Mouse (Mus musculus): ENCODE results near the gene Zc3h12d.

Zc3h12d gene

GRCm38 (mm10) chr10:7832171-7832676, at the start of gene Zc3h12d:
Gene Zc3h12d, plus strand, starts transcription at chr10:7832470.
- no peak for DNase-seq (ENCODE audit: extremely low spot score, low read depth, low spot score)

GRCm38 (mm10) chr10:7787319-7787718, 45.0 kb upstream of the Zc3h12d start:
- no peak for DNase-seq (ENCODE audit: extremely low spot score, low read depth, low spot score)

DNA sequence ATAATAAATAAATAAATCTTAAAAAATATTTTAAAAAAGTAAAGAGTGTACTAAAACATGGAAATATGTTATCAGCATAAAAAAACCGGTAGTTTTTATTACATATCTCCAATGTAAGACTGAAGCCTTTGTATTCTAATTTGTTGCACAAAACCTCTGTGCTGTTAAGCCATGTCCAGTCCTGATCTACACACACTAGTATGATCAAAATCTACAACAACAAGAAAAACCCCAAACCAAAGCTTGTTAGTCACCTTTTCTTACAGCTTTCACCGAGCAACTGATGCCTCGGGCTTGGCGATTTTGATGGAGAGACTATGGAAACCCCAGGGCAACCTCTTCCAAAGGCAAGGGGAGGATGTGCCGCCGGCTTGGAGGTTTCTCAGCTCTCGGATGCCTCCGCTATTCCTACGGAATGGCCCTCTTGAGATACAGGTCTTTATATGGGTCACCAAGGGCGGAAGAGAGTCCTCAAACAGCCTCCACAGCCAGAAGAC, 40.0 kb upstream of the Zc3h12d start:
- no peak for DNase-seq (ENCODE audit: extremely low spot score, low read depth, low spot score)

GRCm38 (mm10) chr10:7792751-7793385, 39.4 kb upstream of the Zc3h12d start, which contains the start of the genes Ginm1 and Ppil4:
Gene Ginm1, minus strand, starts transcription at chr10:7792824.
Gene Ppil4, plus strand, starts transcription at chr10:7792891.
- peak; percentile 75 for DNase-seq (ENCODE audit: extremely low spot score, low read depth, low spot score)

DNA sequence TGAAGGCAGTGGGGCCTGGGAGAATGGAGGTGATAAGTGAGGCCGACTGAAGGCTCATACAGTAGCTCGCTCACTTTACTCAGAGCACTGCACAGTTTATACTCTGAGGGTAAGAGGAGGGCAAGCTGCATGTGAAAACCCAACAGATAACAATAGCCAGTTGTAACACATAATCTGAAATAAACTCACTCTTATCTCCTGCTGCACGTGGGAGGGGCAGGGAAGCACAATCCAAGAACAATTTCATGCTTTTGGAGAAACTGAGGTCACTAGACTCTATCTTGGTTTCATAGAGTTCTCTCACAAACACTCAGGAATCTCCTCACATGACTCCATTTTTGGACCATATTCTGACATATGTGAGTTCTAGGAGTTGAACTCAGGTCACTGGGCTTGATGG, 31.0 kb upstream of the Zc3h12d start:
- no peak for DNase-seq (ENCODE audit: extremely low spot score, low read depth, low spot score)

GRCm38 (mm10) chr10:7802519-7803140, 29.6 kb upstream of the Zc3h12d start:
- DNase-seq (ENCODE audit: extremely low spot score, low read depth, low spot score), result no peak

- peak; percentile 83 for DNase-seq (ENCODE audit: extremely low spot score, low read depth, low spot score)
Observed at GRCm38 (mm10) chr10:7809937-7810336, 22.3 kb upstream of the Zc3h12d start.

- no peak for DNase-seq (ENCODE audit: extremely low spot score, low read depth, low spot score)
Observed at GRCm38 (mm10) chr10:7816476-7816875, 15.8 kb upstream of the Zc3h12d start.

GRCm38 (mm10) chr10:7818676-7819075, 13.6 kb upstream of the Zc3h12d start:
- no peak for DNase-seq (ENCODE audit: extremely low spot score, low read depth, low spot score)

- DNase-seq (ENCODE audit: extremely low spot score, low read depth, low spot score), result no peak
Observed at GRCm38 (mm10) chr10:7819156-7819555, 13.1 kb upstream of the Zc3h12d start.

DNA sequence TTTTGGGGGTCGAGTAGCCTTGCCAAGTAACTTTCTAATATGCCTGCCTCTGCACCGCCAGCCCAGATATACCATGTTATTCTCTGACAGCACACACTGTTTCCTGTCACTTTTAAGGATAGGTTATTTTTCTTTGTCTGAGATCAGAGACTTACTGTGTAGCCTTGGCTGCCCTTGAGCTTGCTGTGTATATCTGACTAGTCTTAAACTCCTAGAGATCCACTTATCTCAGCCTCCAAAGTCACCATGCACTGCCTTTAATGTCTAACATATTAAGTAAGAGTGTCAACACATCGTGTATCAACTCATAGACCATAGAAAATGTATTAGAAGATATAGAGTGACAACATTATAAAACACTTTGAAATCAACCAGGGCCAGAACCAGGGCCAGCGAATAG, 12.7 kb upstream of the Zc3h12d start:
- DNase-seq (ENCODE audit: extremely low spot score, low read depth, low spot score), result no peak

DNA sequence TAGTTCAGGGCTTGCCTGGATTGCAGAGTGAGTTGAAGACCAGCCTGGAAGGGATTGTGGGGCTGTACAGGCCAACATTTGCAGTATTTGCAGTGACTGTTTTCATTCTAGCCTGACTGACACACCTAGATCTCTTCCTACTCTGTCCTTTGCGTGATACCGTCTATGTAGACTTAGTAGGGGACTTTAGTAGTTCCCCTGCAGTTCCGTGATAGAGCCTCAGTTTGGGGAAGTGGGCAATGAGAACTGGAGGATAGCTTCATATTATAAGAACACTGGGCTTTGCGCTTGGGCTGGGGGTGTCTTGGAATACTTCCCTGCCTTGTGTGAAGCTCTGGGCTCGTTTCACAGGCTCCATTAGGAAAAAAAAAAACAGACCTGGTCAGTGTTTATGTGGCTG, 12.1 kb upstream of the Zc3h12d start:
- DNase-seq (ENCODE audit: extremely low spot score, low read depth, low spot score), result no peak

- DNase-seq (ENCODE audit: extremely low spot score, low read depth, low spot score), result no peak
Observed at GRCm38 (mm10) chr10:7821981-7822380, 10.3 kb upstream of the Zc3h12d start.

DNA sequence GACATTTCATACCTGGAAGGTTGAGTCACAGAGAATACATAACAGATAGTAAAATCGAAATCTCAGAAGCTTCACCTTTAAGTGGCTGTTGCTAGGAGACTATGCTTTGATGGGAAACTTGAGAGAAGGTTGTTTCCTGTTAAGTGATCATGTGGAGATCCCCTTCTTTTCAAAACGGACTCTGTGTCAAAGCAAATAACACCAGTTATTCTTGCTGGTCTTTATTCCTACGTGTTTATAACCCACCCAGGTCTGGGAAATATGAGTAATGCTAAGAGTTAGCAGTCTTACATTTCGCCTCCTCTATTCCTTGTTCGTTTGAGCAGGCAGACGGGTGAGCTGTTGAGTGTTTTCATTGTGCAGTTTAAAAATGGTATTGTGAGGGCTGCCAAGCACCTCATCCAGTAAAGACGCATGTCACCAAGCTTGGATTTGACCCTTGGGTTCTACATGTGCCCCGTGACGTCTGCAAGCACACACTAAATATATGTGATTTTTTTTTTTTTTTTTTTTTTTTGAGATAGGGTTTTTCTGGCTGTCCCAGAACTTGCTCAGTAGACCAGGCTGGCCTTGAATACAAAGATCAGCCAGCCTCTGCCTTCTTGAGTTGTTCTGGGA, 7.5 kb upstream of the Zc3h12d start:
- no peak for DNase-seq (ENCODE audit: extremely low spot score, low read depth, low spot score)

- no peak for DNase-seq (ENCODE audit: extremely low spot score, low read depth, low spot score)
Observed at GRCm38 (mm10) chr10:7825281-7825665, 7.0 kb upstream of the Zc3h12d start.

GRCm38 (mm10) chr10:7826106-7826505, 6.2 kb upstream of the Zc3h12d start:
- no peak for DNase-seq (ENCODE audit: extremely low spot score, low read depth, low spot score)

- no peak for DNase-seq (ENCODE audit: extremely low spot score, low read depth, low spot score)
Observed at GRCm38 (mm10) chr10:7833377-7834165, 1.3 kb downstream of the Zc3h12d start.

- no peak for DNase-seq (ENCODE audit: extremely low spot score, low read depth, low spot score)
Observed at GRCm38 (mm10) chr10:7834671-7835225, 2.5 kb downstream of the Zc3h12d start.

DNA sequence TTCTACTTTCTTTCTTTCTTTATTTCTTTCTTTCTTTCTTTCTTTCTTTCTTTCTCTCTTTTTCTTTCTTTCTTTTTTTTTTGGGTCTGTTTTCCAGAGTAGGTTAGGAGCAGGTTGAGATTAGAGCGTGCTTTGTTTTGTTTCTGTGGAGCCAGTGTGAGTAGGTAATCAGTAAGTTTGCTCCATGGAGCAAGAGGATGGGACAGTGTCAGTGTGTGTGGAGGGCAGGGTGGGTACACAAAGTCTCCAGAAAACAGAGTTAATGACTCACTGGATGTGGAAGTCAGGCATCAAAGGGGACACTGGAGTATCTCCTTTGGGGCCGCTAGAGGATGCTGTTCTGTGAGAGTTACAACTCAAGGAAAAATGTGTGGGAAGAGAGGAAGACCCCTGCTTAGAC, 4.6 kb downstream of the Zc3h12d start:
- DNase-seq (ENCODE audit: extremely low spot score, low read depth, low spot score), result no peak

DNA sequence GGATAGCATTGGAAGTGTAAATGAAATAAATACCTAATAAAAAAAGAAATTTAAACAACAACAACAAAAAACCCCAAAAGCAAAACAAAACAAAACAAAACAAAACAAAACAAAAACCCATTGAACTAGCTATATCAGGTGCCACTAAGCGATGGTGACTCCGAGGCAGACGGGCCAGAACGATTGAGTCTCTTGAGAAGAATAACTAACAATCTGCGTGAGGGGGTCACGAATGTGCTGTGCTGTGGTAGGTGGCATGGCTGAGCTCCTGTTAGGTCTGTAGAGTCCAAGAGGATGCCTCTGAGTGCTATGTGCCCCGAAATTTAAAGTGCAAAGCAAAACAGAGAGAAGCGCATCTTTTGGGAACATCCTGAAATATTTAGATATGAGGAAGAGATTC, 5.2 kb downstream of the Zc3h12d start:
- DNase-seq (ENCODE audit: extremely low spot score, low read depth, low spot score), result no peak

DNA sequence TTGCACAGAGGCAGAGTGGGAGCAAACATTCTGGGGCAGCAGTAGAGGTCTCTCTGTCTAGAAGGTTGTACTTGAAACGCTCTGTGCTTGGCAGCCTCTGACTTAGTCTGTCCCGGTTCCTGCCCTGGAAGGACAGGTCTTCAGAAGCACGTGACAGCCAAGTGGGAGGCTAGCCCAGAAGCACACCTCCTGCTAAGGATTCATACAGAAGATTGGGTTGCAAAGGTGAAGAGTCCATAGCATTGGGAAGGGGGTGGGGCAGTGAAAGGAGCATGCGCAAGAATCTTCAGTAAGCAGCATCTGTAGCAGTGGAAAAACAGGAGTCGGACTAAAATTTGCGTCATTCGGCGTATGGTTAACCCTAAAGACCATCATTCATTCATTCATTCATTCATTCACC, 5.8 kb downstream of the Zc3h12d start:
- DNase-seq (ENCODE audit: extremely low spot score, low read depth, low spot score), result no peak
